22 mouse cellular contexts compared by ENCODE assay signal in the genomic region with DNA sequence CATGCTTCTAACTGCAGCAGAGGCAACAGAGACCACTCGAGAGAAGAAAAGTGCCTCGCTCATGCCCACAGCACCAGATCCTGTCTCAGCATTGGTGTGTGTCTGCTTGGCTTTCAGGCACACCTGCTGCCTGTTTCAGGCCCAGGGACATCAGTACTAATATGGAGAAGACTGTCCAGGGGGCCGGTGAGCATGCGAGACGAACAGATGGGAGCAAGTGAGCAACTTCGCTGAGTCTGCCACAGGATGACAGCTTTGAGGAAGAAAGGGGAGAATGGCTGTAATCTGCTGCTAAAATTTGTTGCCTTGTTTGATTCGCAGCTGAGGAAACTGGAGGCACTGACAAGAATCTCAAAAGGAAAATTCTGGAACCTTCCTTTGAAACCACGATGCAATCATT.
A peak's percentile ranks its signal among the peaks of the same experiment; 100 is the strongest.
DNase-seq lines count a peak whose midpoint lies in the region; ATAC-seq and TF ChIP-seq lines count a peak whose summit lies in the region.
"Had no signal": no experiment of that assay in that cellular context is flagged by ENCODE, and none has a peak within 500 bp of the region (broad histone marks: within the 10 kb centered on the region; RNA-seq: fewer than 3 reads in every experiment).

No protein-coding gene starts in this region.

- H3K27ac ChIP-seq in hindbrain, embryonic 10.5 days, result peak overlapping the region; percentile 25; the same call in 1 of the 2 replicates
- no peak overlapping the region for H3K27ac ChIP-seq in hindbrain, postnatal 0 days
- H3K27ac ChIP-seq: embryonic facial prominence, embryonic 13.5 days; hindbrain, embryonic 12.5 days; left cerebral cortex, adult 2 months; liver, embryonic 14.5 days; macrophage; midbrain, embryonic 13.5 days; stomach, embryonic 15.5 days had no signal

- H3K4me2 ChIP-seq in hindbrain, postnatal 0 days (ENCODE audit: low read depth, low read length), result no peak overlapping the region
- H3K4me2 ChIP-seq: embryonic facial prominence, embryonic 13.5 days; hindbrain, embryonic 12.5 days; midbrain, embryonic 13.5 days; stomach, embryonic 15.5 days had no signal

- peaks cover 33% of the 10 kb centered on the region for H3K36me3 ChIP-seq in hindbrain, embryonic 10.5 days
- H3K36me3 ChIP-seq in hindbrain, postnatal 0 days (ENCODE audit: insufficient read depth, low read length), result no peaks in the 10 kb centered on the region
- H3K36me3 ChIP-seq: hindbrain, embryonic 12.5 days had no signal

- H3K9me3 ChIP-seq in hindbrain, embryonic 10.5 days, result no peaks in the 10 kb centered on the region
- H3K9me3 ChIP-seq in hindbrain, postnatal 0 days (ENCODE audit: low read length), result no peaks in the 10 kb centered on the region
- H3K9me3 ChIP-seq: embryonic facial prominence, embryonic 13.5 days; hindbrain, embryonic 12.5 days; midbrain, embryonic 13.5 days; stomach, embryonic 15.5 days had no signal

- peaks cover 10% of the 10 kb centered on the region for H3K4me1 ChIP-seq in hindbrain, embryonic 10.5 days (replicated peaks)
- peaks cover 24% of the 10 kb centered on the region for H3K4me1 ChIP-seq in hindbrain, postnatal 0 days (ENCODE audit: insufficient read depth, low read length)
- H3K4me1 ChIP-seq: stomach, embryonic 15.5 days had no signal

- no peak overlapping the region for H3K9ac ChIP-seq in hindbrain, postnatal 0 days (replicated peaks; ENCODE audit: low read length)
- H3K9ac ChIP-seq: embryonic facial prominence, embryonic 13.5 days; hindbrain, embryonic 12.5 days; liver, embryonic 14.5 days; midbrain, embryonic 13.5 days; stomach, embryonic 15.5 days had no signal

- ATAC-seq in cerebellum, adult (ENCODE audit: insufficient number of reproducible peaks, low FRiP score, low TSS enrichment), result no peak
- no peak for ATAC-seq in hindbrain, postnatal 0 days
- ATAC-seq: CD4-positive, CD25-positive, alpha-beta regulatory T cell, adult 4 months; midbrain, embryonic 13.5 days had no signal

- DNase-seq in cerebellum, postnatal 25 days, result peak; percentile 52 to 61
- DNase-seq in hindbrain, embryonic 10.5 days (ENCODE audit: low spot score), result no peak
- no peak for DNase-seq in hindbrain, postnatal 0 days (ENCODE audit: low spot score)
- peak; percentile 38 to 58 for DNase-seq in right cerebral cortex, postnatal 10 days (ENCODE audit: low spot score in 2 of 2)
- no peak for DNase-seq in right cerebral cortex, postnatal 36 days (ENCODE audit: low spot score in 2 of 2)
- DNase-seq in urinary bladder, postnatal 36 days (ENCODE audit: low spot score in 2 of 2), result no peak
- DNase-seq: adrenal gland, postnatal 14 days; gastrocnemius, postnatal 10 days; heart, postnatal 14 days; liver; lung, adult 2 months; lung, postnatal 10 days; right cerebral cortex, postnatal 14 days had no signal

- TF ChIP-seq CTCF in hindbrain, postnatal 0 days (IDR thresholded peaks at IDR 0.05; ENCODE audit: low read depth), result no peak

- WGBS in hindbrain, embryonic 10.5 days, result 90% methylated on average over 8 of the region's 8 CpGs
- WGBS in hindbrain, postnatal 0 days, result 55% methylated on average over 8 of the region's 8 CpGs

- no peak overlapping the region for H3K4me3 ChIP-seq in hindbrain, embryonic 10.5 days
- no peak overlapping the region for H3K4me3 ChIP-seq in hindbrain, postnatal 0 days (ENCODE audit: low read length)
- H3K4me3 ChIP-seq: embryonic facial prominence, embryonic 13.5 days; hindbrain, embryonic 12.5 days; left cerebral cortex, adult 2 months; midbrain, embryonic 13.5 days; stomach, embryonic 15.5 days had no signal

- H3K27me3 ChIP-seq in hindbrain, embryonic 10.5 days (ENCODE audit: insufficient read depth, poor library complexity, severe bottlenecking), result no peaks in the 10 kb centered on the region
- H3K27me3 ChIP-seq in hindbrain, postnatal 0 days (ENCODE audit: insufficient read depth, low read length), result no peaks in the 10 kb centered on the region
- H3K27me3 ChIP-seq: embryonic facial prominence, embryonic 13.5 days; hindbrain, embryonic 12.5 days; midbrain, embryonic 13.5 days; stomach, embryonic 15.5 days had no signal

Comparison
In these comparisons a context has a peak if more than half of its experiments do, and no peak if none do; other contexts are left out.
1. DNase-seq: peak in cerebellum, postnatal 25 days (2 of 2) and right cerebral cortex, postnatal 10 days (2 of 2); none in hindbrain, embryonic 10.5 days (single experiment), hindbrain, postnatal 0 days (single experiment), right cerebral cortex, postnatal 36 days (0 of 2) and urinary bladder, postnatal 36 days (0 of 2).